Mouse (Mus musculus) neutrophil, adult 83 days (primary cell): ENCODE data around the gene Gm21996. TPM values are rescaled to one million over a fixed set of nuclear protein-coding genes. Genes with fewer than 3 reads are reported as not detected.

ENCODE experiments used
- total RNA-seq, 2 experiments: library from RNA; stranded (reverse); gene quantifications; one replicate each; pipeline ENCODE4 v1.2.4; 2023

The Gm21996 gene
- not detected for total RNA-seq

DNA sequence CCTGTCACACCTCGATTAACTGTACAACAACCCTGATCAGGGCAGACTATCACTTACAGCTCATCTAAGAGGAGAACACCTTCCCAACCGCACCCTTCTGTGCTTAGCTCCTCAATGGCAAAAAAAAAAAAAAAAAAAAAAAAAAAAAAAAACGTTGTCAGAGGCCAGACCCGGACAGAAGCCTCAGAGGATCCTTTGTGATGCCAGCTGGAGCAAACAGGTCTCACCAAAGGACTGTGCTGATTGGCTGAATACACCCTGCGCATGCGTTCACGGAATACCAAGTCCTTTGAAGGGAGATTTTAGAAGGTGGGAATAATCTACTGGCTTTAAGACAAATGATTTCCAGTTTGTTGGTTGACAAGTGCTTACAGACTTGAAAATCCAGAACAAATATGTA is at the start of gene Gm21996:
Gm21996 (minus strand) TSS at position 101 of the 400 bp plus-strand sequence.

